Mouse (Mus musculus) kidney, adult 9 months (tissue): ENCODE data around the gene Krt81.

Experiments used
- DNase-seq: peaks from one replicate; pipeline ENCODE4 v3.0.0; 2022

Gene Krt81

DNA sequence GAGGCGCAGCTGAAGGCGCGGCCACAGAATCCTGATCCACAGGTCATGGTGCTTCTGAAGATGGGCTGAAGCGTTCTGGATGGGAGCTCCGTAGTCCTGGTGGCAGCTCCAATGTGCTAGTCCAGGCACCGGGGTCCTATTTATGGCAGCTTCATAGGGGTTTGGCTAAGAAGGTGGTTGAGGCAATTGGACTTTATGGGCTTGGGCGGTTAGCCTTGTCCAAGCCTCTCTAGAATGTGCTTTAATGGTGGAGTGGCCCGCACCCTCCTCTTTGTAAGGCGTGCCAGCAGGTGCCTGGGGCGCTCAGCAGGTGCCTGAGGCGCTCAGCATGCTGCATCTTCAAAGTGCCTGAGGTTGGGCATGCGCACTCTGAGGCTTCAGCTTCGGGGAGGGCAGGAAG lies at the start of gene Krt81:
Krt81 (minus strand) TSS at position 101 of the 400 bp plus-strand sequence.
- DNase-seq: no peak

DNA sequence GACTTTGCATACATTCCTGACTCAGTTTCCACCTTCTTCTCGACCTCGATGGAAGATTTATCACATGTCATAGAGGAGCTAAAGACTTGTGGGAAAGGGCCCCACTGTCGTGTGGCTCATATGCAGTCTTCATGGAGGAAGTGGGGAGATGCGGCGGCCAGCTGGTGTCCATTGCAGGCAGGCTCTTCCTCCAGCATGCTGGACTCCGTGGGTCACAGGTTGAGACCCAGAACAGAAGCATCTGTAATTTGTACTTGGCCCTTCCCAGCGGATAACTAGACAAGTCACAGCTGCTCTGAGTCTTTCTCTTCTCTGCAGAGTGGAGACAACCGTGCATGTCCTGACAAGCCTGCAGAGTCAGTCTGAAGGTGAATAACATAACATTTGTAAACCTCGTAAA lies 44.7 kb upstream of the Krt81 start:
- peak; percentile 11 for DNase-seq

DNA sequence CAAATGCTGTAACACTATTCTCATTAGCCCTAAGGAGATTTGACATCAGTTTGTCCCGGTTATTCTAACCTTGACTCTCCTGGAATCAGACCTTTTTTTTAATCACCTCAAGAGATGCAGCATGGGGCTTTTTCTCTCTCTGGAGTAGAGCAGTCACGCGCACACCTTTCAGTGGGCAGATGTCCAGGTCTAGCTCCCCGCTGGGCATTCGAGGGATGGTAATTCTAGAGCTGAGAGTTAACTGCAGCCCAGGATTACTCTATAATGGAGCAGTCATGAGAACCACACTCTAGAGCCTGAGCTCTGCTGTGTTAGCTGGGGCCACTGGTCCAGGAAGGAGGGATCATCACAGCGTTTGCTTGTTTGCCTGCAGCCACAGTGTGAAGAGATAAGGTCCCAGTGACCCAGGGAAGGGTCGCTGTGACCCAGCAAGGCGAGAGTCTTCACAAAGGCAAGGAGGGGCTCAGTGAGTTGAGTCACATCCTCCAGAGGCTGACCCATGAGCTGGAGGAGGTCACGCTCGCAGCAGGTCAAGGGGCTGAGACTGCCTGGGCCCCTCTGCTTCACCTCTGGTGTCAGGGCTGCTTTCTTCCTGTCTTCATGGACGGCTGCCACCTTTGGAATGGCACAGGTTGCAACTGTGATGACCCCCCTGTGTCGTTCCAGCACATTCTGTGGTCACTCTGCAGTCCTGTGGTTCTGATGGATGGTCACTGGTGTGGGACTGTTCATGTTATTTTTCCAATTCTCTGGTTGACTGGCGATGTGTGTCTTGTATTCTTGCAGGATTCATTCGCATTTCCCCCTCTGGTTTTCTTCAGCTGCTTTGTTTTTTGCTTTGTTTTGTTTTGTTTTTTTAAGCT lies 43.6 kb upstream of the Krt81 start:
- DNase-seq: peak; percentile 33

DNA sequence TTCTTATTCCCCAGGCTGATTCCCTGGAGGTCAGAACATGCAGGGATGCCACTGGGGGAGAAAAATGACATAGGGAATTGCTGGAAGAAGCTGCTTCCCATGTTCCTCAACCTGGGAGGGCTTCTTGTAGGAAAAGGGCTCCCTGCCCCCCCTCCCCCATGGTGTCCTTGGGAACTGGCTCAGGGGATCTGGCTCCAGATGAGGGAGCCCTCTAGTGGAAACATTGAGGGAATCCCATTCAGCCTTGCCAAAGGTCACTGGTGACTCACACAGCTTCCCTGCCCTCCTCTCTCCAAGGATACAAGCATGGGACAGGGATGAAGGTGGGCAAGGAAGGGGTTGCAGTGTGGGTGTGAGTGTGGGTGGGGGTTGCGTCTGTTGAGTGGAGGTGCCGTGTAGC lies 33.6 kb upstream of the Krt81 start:
- peak; percentile 58 for DNase-seq

DNA sequence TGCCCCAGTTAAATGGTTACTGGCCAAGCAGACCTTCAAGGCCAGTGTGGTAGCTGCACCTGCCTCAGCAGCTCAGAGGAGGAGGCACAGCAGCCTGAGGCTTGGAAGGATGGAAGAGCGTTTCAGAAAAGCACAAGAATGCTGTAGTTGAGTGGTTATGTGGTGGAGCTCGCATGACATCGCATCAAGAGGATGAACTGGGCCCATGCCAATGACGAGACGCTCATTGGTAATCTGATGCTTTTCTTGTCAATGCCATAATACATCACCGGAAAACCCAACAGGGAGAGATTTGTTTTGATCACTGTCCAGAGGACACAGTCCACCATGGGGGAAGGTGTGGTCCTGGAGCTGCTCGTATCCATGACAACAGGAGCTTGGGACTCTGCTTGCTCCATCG lies 31.7 kb upstream of the Krt81 start:
- no peak for DNase-seq

DNA sequence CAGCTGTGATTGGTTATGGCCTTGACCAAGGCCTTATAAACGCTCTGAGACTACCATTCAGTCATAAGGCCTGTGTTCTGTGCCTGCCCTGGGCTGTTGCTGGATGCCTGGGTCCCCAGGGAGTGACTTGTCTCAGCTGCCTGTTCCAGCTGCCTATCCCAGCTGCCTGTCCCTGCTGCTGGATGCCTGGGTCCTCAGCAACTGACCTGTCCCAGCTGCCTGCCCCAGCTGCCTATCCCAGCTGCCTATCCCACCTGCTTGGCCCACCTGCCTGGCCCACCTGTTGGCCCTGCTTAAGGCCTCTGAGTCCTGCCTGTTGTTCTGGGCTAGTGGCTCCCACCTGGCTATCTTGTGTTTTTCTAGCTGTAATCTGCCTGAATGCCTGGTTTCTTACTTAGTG lies 30.7 kb upstream of the Krt81 start:
- DNase-seq: no peak

DNA sequence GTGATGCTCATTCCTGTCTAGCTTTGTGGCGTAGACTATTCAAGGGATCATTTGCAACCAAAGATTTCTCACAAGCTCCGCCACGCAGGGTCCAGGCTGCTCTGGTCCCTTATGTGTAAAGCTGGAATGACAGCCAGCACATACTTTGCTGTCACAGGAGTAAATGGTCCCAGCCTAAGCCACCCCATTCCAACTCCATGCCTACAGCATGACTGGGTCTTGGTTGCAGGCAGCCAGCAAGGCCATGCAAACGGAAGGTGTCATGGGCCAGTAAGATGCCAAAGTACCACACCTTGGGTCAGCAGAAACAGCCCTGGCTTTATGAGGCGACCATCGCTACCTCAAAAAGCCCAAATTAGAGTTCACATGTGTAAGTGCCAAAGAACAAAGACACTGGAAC lies 30.2 kb upstream of the Krt81 start:
- no peak for DNase-seq

DNA sequence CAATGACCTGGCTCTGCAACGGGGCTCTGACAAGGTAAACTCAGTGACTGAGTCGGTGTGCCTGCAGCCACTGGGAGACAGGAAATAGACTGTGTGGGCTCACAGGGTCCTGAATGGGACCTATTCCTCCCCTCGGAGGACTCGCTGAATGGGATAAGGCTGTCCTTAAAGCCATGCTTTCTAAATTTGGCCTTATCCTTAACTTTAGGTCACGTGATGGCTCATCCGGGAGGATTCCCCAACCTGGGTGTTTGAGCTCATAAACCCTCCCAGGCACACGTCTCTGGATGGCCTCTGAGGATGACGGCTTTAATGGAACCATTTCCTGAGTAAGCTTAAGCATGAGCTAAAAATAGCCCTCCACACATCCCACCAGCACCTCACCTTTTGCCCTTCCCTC lies 29.2 kb upstream of the Krt81 start:
- no peak for DNase-seq

DNA sequence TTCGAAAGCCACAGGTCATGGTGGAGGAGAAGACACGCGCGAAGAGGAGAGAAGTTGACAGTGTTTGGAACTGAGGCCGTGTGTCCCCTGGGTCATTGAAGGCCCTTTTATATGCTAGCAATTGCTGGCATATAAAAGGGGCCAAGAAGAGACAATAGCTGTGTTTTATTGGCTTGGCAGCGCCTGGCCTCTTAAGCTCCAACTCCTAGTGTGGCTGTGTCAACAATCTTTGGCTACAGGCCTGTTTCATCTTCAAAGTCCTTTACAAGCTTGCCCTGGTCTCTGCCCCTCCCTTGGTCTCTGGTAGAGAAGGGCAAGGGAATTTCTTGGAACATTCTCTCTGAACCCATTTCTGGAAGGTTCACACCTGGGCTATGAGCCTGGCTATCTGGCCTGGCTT lies 27.9 kb upstream of the Krt81 start, which contains the start of gene Krt83:
Krt83 (minus strand) TSS at position 82 of the 400 bp plus-strand sequence.
- no peak for DNase-seq

DNA sequence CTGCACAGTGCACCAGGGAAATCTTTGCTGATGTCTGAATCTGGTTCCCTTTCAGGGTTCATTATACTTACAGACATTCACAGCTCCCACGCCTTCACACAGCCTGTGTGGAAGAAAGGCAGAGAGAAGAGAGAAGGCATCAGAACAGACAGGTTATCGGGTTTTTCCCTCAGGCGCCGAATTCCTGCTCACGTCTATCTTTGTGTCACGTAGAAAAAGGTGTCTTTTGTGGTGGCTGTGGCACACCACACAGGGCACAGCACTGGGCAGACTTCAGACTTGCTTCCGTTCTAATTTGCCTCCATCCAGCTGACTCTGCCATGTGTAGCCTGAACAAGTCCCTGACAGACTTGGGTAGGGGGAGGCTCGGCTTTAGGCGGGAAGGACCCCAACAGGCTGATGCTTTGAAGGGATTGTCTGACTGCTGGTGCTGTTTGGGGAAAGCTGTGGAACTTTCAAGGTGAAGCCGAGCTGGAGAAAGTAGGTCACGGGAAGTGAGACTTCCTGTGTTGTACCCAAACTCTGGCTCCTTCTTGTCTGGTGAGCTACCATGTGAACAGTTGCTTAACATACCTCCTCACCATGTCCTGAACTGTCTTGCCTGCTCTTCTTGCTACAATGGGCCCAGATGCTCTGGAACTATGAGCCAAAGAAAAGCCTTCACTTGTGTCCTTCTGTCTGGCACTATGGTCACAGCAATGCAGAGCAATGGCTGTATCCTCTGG lies 22.5 kb upstream of the Krt81 start:
- DNase-seq: no peak

DNA sequence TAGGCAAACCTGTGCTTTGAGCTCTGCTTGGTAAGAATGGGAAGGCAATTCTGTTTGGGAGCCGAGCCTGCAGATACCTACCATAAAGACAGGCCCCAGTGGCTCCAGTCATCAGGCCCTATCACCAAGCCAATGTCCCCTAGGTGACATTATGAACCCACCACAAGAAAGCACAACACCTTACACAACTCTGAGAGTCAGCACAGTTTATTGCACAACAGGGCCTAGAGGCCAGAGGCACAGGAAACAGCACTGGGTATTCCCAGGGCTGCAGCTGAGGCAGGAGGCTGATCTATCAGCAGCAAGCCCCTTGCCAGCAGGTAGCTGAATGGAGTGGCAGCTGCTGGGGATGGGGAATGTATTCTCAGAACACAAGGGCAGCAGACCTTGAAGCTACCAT lies 21.4 kb upstream of the Krt81 start:
- no peak for DNase-seq

DNA sequence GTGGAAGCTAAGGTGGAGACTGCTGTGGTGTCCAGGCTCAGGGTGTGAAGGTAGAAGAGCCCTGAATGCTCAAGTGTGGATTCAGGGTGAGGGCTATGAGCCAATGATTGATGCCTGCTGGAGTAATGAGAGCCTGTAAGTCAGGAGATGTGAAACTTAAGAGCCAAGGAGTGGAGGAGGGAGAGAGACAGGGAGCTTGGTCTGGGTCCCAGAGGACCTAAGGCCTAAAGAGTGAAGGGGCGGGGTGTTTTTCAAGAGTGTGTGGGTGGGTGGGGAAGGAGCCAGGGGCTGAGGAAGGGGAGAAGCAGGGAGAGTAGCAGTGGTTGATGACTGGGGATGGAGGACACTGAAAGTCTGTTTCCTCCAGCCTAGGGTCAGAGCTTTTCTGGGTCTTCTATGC lies 20.1 kb upstream of the Krt81 start:
- no peak for DNase-seq

DNA sequence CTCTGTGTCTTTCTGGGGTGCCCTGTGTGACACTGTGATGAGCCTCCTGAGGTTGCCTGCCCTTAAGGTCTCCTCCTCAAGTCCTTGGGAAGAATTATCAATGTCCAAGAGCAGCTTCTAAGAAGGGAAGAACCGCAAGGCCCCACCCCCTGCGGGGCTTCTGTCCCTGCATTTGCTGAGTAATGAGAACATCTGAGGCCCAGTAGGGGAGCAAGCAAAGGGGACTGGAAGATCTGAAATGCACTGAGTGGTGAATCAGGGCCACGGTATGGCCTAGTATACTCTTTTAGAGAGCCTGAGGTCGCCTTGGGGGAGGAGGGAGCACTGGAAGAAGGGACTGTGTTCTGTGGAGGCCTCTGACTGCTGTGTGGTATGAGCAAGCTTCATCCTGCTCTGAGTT lies 18.5 kb upstream of the Krt81 start:
- DNase-seq: no peak

DNA sequence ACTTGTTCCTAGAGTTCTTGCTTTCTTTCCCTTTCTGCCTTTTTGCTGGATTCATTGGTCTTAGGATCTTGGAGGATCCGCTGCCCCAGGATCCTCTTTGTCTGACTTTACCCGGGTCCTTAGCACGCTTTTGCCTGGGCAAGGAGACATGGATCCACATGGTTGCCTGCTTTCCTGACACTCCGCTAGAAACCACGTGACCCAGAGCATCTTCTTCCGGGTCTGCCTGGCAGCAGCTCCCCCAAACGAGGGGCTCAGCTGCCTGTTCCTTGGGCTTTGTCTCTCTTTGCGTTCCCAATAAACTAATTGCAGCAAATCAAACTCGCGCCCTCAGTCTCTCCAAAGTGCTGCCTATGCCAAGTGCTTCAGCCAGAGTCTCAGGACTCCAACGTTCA lies 16.1 kb upstream of the Krt81 start:
- no peak for DNase-seq

DNA sequence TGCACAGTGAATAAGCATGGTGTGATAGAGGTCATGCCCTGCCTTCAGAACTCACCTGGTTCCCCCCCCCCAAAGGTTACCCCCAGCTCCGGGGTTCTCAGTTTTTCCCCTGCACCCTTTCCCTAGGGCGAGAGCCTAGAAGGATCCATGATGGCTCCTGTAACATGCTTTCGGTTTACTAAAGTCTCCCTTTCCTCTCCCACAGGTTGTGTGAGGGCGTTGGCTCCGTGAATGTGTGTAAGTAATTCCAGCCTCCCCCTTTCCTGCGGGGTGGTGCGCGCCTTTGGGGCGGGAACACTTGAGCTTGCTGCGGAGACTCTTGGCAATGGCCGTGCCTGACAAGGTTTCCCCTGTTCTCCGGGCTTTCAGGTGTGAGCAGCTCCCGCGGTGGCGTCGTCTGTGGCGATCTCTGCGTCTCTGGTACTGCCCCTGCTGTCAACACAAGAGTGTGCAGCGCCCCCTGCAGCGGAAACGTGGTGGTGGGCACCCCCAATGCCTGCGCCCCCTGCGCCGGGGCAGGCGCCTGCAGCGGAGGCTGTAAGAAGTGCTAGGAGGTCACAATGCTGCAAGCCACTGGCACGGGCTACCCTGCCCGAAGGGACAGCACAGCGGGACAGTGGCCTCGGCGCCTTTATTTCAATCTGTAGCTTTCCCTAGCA lies 15.6 kb upstream of the Krt81 start:
- peak; percentile 20 for DNase-seq

DNA sequence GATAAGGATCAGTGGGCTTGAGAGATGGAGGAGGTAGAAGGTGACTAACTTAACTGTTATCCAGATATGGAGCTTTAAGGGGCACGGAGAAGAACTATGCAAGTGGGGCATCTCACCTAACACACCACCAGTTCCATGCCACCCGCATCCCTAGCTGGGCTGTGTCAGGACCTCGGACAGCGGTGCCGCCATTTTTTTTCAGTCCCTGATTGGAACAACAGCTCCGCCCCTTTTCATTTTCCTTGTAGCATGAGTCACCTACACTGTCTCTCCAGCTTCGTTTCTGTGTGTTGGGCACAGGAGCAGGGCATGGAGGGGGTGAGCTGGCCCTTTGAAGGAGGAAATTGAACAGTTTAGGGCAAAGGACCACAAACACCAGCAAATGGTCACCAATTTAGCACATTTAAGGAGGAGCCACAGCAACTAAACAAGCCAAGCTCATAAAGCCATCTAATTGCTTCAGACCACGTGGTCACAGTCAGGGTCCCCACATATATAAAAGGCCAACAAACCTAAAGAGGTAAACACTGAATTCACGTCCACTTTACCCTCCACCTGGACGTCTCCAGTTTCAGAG lies 9.5 kb upstream of the Krt81 start, which contains the start of gene Krt86:
Krt86 (plus strand) TSS at position 527 of the 577 bp plus-strand sequence.
- no peak for DNase-seq

DNA sequence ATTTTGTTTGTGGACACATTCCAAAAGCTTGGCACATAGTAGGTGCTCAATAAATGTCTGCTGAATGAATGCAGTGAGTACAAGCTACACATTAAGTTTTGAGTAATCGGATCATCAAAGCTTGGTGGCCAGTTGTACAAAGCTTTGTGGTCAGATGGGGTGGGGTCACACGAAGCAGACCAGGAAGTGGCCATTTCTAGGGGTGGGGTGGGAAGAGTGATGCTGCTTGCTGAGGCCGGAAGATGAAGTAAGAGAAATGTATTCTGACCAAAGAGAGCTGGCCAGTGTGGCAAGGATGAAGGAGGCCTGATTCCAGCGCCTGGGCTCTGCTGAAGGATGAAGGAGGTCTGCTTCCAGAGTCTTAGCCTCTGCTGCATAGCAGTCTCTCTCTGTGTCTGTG lies 5.5 kb upstream of the Krt81 start:
- DNase-seq: no peak

DNA sequence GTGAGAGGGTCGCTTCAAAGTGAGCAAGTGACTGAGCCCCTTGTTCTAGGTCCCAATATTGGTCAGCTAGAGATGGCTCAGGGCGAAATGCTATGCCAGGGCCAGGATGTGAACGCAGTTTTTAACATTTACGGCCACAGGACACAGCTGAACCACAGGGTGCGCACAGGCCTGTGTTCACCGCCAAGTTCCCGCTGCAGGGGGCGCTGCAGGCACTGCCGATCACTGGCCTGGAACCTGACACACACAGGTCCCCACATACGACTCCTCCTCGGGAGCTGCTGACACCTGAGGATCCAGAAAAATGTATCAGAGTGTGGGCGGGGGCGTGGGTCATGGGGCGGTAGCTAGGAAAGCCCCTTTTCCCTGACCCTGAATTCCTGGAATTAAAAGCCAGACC lies 4.3 kb downstream of the Krt81 start:
- DNase-seq: no peak

DNA sequence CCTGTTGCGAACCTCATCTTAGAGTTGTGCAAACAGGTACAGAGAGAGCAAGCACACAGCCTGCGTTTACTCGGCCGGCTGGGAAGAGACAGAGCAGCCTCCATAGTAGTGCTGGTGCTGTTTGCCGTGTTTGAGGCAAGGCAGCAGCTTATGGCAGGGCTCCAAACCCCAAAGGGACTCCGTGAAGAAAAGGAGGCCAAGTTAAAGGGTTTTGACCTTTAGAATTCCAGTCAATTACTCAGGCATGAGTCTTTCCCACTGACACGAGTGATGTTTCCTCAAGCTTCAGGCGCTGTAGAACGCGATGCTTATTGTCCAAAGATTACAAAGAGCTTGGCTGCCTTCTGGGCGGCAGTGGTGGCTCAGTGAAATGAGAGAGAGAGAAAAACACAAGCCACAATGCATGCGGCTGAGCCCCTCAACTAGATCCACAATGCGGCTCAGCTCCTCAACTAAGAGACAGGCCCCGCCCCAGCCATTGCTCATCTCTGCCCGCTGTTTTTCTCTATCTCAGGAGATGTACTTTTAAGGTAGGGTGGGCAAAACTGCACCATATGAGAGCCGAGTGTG lies 5.1 kb downstream of the Krt81 start:
- DNase-seq: peak; percentile 37

DNA sequence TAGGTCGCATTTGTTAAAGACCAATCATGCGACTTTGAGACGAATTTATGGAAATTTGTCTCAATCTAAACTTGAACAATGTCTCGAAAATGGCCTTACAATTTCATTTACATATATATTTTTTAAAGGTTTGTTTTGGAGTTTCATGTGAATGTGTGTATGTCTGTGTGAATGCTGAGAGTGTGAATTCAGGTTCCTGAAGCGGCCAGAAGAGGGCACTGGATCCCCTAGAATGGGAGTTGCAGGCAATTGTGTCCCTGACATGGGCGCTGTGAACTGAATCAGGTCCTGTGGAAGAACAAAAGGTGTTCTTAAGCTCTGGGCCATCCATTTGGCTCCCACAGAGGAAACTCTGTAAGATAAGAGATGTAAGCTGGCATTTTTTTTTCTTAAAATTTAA lies 7.7 kb downstream of the Krt81 start:
- no peak for DNase-seq

DNA sequence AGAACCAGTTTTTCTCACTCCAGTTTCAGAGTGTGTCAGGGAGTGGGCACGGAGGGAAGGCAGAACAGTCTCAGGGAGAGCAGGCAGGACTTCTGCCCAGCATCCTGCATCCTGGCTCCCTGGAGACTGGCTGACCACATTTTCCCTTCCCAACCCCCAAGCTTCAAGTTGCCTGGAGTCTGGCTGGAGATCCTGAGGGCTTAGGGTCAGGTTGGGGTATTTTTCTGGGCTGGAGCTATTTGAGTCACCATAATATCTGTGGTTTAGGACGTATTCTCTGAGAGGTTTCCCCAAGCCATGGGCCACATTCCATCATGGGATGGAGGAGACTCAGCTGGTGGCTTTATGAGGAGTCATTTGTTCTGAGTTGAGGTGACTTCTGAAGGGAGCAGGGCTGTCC lies 8.3 kb downstream of the Krt81 start:
- DNase-seq: peak; percentile 34

DNA sequence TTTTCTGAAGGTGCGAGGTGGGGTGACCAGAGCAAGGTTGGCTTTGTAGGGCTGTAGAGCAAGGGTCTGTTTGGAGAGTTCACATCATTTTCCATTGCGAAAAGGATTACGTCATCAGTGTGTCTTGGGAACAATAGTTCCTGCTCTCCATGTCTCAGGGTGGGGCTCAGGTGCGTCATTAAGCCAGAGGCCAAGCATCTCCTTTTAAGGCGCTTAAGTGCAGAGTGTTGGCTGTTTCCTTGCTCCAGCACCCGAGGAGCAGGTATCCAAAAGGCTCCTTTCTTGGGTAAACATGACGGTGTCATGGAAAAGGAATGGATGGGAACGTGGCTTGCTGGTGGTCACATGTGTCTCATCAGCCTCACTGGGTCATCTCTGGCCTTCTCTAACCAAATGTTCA lies 8.8 kb downstream of the Krt81 start:
- DNase-seq: no peak
